Mouse (Mus musculus) forebrain, embryonic 11.5 days (tissue): ENCODE measurements around the gene Ccdc167. TPM values are rescaled to one million over a fixed set of nuclear protein-coding genes. Genes with fewer than 3 reads are reported as not detected.

Experiments
- ATAC-seq: fragments of 200-750 bp; cut with Nextera tagmentation; replicated peaks from 2 replicates; pipeline ENCODE4 v1.8.0; 2017; ENCODE audit warnings: moderate TSS enrichment; ENCODE audit not compliant: low FRiP score
- DNase-seq: peaks from one replicate; pipeline ENCODE4 v3.0.0-alpha.2; 2017; ENCODE audit warnings: low spot score
- H3K27ac ChIP-seq: fragments of 300-500 bp; sonication (generic); 2 replicates; pipeline ENCODE4 v1.5.1; 2014; ENCODE audit warnings: low read depth, low read length
- H3K27me3 ChIP-seq: fragments of 300-500 bp; sonication (generic); 2 replicates; pipeline ENCODE4 v1.6.1; 2014; ENCODE audit warnings: mild to moderate bottlenecking, low read length, mixed read lengths; ENCODE audit not compliant: control insufficient read depth, insufficient read depth
- H3K36me3 ChIP-seq: fragments of 300-500 bp; sonication (generic); 2 replicates; pipeline ENCODE4 v1.6.1; 2014; ENCODE audit warnings: mild to moderate bottlenecking, low read length, moderate library complexity, mixed read lengths; ENCODE audit not compliant: control insufficient read depth, insufficient read depth
- H3K4me1 ChIP-seq: fragments of 300-500 bp; sonication (generic); replicated peaks from 2 replicates; pipeline ENCODE4 v1.6.1; 2014; ENCODE audit warnings: low read length, mixed read lengths; ENCODE audit not compliant: control insufficient read depth, insufficient read depth
- H3K4me2 ChIP-seq: fragments of 300-500 bp; sonication (generic); 2 replicates; pipeline ENCODE4 v1.6.1; 2014; ENCODE audit warnings: low read depth, mild to moderate bottlenecking, low read length, moderate library complexity, mixed read lengths; ENCODE audit not compliant: severe bottlenecking
- H3K4me3 ChIP-seq: fragments of 300-500 bp; sonication (generic); 2 replicates; pipeline ENCODE4 v1.5.1; 2014; ENCODE audit warnings: low read depth, low read length
- H3K9ac ChIP-seq: fragments of 300-500 bp; sonication (generic); 2 replicates; pipeline ENCODE4 v1.6.1; 2014; ENCODE audit warnings: low read length
- H3K9me3 ChIP-seq: fragments of 300-500 bp; sonication (generic); 2 replicates; pipeline ENCODE4 v1.6.1; 2016; ENCODE audit warnings: low read length, mixed read lengths; ENCODE audit not compliant: control insufficient read depth
- WGBS: fragments of 180-500 bp; shearing (Covaris S2); extraction: QIAGEN DNeasy Blood & Tissue Kit; methylation state at CpG from one replicate; pipeline ENCODE4 v1.1.7; 2014; 5-methylcytosine and 5-hydroxymethylcytosine counted together
- polyA plus RNA-seq: library from polyadenylated mRNA; unstranded; fragments of >200 nt; fragmentation: Nextera tagmentation; extraction: Ambion mirVana; gene quantifications from 2 replicates; pipeline ENCODE4 v1.2.1, GENCODE M21; 2014

The Ccdc167 gene
- polyA plus RNA-seq, 1 experiment from 2014 or later: 17.0 TPM

- Histone ChIP-seq H3K9me3 (no peaks in the 10 kb centered on the region), H3K4me3 (no peak overlapping the region), H3K27ac (no peak overlapping the region), H3K36me3 (no peaks in the 10 kb centered on the region), H3K27me3 (no peaks in the 10 kb centered on the region), H3K9ac (no peak overlapping the region), H3K4me2 (no peak overlapping the region), H3K4me1 (peaks cover 4% of the 10 kb centered on the region)
- ATAC-seq (no peak), DNase-seq (no peak)
- 65% methylated on average over 6 of the region's 6 CpGs for WGBS
These were observed 30.6 kb upstream of the Ccdc167 start for GRCm38 (mm10) chr17:29747466-29747865.

- ATAC-seq (0 out of 2 replicates have a peak, but pooled peaks have one; percentile 44), DNase-seq (peak; percentile 63)
- H3K4me2 ChIP-seq: no peak overlapping the region
- H3K36me3 ChIP-seq: no peaks in the 10 kb centered on the region
- H3K27me3 ChIP-seq: no peaks in the 10 kb centered on the region
- H3K9me3 ChIP-seq: no peaks in the 10 kb centered on the region
- H3K27ac ChIP-seq: 0 out of 2 replicates have a peak overlapping the region, but pooled peaks have one; percentile 20
- H3K9ac ChIP-seq: no peak overlapping the region
- WGBS: 69% methylated on average over 22 of the region's 22 CpGs
- no peak overlapping the region for H3K4me3 ChIP-seq
- H3K4me1 ChIP-seq: peaks cover 12% of the 10 kb centered on the region; the same call in 1 of the 2 replicates
These were observed 21.3 kb upstream of the Ccdc167 start for GRCm38 (mm10) chr17:29737849-29738804.

DNA sequence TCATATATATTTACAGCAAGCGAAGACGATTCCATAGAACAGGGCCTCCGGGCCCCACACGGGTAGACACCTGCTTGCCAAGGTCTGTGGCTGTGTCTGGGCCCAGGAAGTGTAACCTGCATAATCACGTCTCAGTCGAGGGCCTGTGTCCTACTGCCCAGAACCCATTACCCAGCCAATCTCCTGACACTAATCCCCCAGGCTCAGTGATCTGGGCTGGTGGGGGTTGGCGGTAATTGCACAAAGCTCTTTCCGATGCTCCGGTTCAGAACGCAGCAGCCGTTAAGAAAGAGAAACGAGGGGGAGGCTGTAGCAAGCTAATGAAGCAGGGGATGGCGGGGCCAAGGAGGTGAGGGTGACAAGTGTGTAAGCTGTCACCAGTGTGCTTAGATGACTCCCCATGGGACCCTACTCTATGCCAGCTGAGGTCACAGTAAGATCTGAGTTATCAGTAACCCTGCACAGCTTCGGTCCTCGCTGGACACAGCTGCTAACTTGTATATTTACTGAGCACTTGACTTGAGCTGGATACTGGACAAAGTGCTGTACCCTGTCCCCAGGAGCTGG is 19.7 kb upstream of the Ccdc167 start:
- Histone ChIP-seq H3K4me2 (no peak overlapping the region), H3K27me3 (no peaks in the 10 kb centered on the region), H3K36me3 (no peaks in the 10 kb centered on the region), H3K9ac (peak overlapping the region; percentile 30; the same call in 1 of the 2 replicates), H3K27ac (peak overlapping the region; percentile 48), H3K4me3 (no peak overlapping the region), H3K9me3 (no peaks in the 10 kb centered on the region), H3K4me1 (peaks cover 12% of the 10 kb centered on the region; the same call in 1 of the 2 replicates)
- DNase-seq (peak; percentile 73), ATAC-seq (peak; percentile 72)
- 19% methylated on average over 15 of the region's 15 CpGs for WGBS

- Histone ChIP-seq H3K4me1 (peaks cover 15% of the 10 kb centered on the region; the same call in 1 of the 2 replicates), H3K36me3 (no peaks in the 10 kb centered on the region), H3K27me3 (no peaks in the 10 kb centered on the region), H3K9ac (no peak overlapping the region), H3K4me3 (no peak overlapping the region), H3K9me3 (no peaks in the 10 kb centered on the region), H3K4me2 (no peak overlapping the region), H3K27ac (no peak overlapping the region)
- WGBS: 87% methylated on average over 2 of the region's 2 CpGs
- ATAC-seq (no peak), DNase-seq (no peak)
These were observed 15.7 kb upstream of the Ccdc167 start for GRCm38 (mm10) chr17:29732522-29732921.

DNA sequence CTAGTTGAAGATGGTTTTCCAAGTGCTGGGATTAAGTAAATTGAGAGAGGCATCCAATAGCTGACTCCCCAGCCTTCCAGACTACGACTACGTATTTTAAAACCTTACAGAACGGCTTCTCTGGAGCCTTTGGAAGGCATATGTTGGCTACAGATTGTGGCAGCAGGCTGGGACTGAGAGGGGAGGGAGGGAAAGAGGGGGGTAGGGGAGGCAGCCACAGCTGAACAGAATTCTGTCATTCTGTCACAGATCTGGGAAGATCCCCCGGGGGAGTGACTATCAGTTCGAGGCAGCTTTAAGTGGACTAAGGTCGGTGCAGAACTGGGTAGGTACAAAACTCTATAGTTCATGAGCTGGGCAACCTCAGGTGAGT is 15.1 kb upstream of the Ccdc167 start:
- Histone ChIP-seq H3K36me3 (no peaks in the 10 kb centered on the region), H3K4me3 (no peak overlapping the region), H3K4me1 (peaks cover 15% of the 10 kb centered on the region; the same call in 1 of the 2 replicates), H3K9me3 (no peaks in the 10 kb centered on the region), H3K27ac (peak overlapping the region; percentile 47; the same call in 1 of the 2 replicates), H3K27me3 (no peaks in the 10 kb centered on the region), H3K4me2 (no peak overlapping the region), H3K9ac (no peak overlapping the region)
- 65% methylated on average over 6 of the region's 6 CpGs for WGBS
- DNase-seq (no peak), ATAC-seq (no peak)

DNA sequence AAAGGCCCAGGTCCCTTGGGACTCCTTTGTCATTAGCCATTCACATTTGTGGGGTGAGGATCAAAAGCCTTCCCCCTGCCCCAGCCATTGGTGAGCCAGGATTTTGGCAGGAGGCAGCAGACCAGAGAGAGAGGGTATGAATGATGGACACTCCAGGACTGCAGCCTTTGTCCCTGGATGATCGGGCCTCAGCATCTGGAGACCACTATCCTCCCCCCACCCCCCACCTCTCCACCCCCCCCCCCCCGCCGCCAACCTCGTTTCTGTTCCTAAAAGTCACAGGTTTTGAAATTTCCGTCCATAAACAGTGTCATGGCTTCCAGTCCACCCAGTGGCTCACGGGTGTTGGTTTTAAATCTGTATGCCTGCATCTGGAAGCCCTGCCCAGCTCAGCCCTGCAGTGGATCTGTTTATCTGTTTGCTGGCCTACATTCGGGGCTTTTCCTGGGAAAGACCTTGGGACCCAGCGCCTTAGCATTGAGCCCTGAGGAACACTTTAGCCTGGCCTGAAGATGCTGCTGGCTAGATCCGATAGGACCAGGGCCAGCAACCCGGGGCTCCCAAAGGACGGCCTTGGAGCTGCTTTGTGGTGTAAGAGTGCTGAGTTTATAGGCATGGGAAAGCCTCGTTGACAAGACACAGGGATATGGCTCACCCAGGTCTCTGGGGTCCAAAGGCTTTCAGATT is 14.6 kb upstream of the Ccdc167 start:
- Histone ChIP-seq H3K27me3 (no peaks in the 10 kb centered on the region), H3K27ac (peak overlapping the region; percentile 48; the same call in 1 of the 2 replicates), H3K4me2 (no peak overlapping the region), H3K4me3 (no peak overlapping the region), H3K9ac (peak overlapping the region; percentile 16; the same call in 1 of the 2 replicates), H3K4me1 (peaks cover 12% of the 10 kb centered on the region; the same call in 1 of the 2 replicates), H3K9me3 (no peaks in the 10 kb centered on the region), H3K36me3 (no peaks in the 10 kb centered on the region)
- DNase-seq (no peak), ATAC-seq (no peak)
- WGBS: 41% methylated on average over 12 of the region's 12 CpGs

DNA sequence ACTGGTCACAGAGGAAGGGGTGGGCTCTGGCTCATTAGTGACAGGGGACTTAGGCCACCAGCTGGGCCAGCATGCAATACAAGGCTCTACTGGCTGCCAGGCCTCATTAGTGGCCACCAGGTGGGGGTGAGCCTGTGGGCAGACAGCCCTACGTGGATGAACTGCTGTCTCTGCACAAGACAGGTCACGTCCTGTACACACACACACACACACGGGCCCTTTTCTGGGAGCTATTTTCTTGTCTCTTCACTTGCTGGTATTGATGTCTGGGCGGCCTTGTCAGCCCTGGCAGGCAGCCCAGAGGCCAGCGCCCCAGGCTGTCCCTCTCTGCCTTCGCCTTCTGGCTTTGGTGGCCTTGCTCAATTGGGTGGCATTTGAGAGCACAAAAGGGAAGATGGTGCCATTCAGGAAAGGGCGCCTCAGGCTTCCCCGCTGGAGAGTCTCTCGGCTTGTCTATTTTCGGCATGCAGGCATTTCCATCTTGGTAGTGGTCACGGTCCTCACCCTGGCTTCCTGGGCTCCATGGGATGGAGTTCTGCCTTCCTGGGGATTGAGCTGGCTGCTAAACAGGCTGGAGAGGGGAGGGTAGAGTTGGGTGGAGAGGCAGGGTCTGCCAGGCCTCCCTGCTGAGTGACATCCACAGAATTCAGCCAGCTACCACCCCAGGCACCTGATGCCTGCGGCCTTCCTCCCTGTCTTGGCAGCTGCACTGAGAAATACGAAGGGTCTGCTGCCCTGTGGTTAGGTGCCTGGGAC is 13.8 kb upstream of the Ccdc167 start:
- H3K4me1 ChIP-seq: peaks cover 6% of the 10 kb centered on the region; the same call in 1 of the 2 replicates
- H3K4me2 ChIP-seq: no peak overlapping the region
- H3K4me3 ChIP-seq: no peak overlapping the region
- 30% methylated on average over 13 of the region's 13 CpGs for WGBS
- H3K27me3 ChIP-seq: no peaks in the 10 kb centered on the region
- peak overlapping the region; percentile 48 for H3K27ac ChIP-seq
- ATAC-seq (0 out of 2 replicates have a peak, but pooled peaks have one; percentile 53), DNase-seq (peak; percentile 65)
- no peaks in the 10 kb centered on the region for H3K9me3 ChIP-seq
- no peaks in the 10 kb centered on the region for H3K36me3 ChIP-seq
- peak overlapping the region; percentile 16; the same call in 1 of the 2 replicates for H3K9ac ChIP-seq

- Histone ChIP-seq H3K9ac (no peak overlapping the region), H3K4me3 (no peak overlapping the region), H3K4me2 (no peak overlapping the region), H3K36me3 (no peaks in the 10 kb centered on the region), H3K4me1 (peaks cover 6% of the 10 kb centered on the region; the same call in 1 of the 2 replicates), H3K9me3 (no peaks in the 10 kb centered on the region), H3K27ac (no peak overlapping the region), H3K27me3 (no peaks in the 10 kb centered on the region)
- ATAC-seq: no peak
- WGBS: 58% methylated on average over 8 of the region's 8 CpGs
- DNase-seq: no peak
These were observed 11.2 kb upstream of the Ccdc167 start for GRCm38 (mm10) chr17:29728082-29728481.
